Mouse (Mus musculus) heart, embryonic 13.5 days (tissue): Measurements from ENCODE around the gene Tbx15. TPM values are rescaled to one million over a fixed set of nuclear protein-coding genes. Genes with fewer than 3 reads are reported as not detected.
"Not testable (repeated sequence)": the region's sequence is repeated elsewhere in the genome, so short reads cannot be mapped to it uniquely, and the experiment has no call there.

Experiments
- ATAC-seq: fragments of 200-750 bp; cut with Nextera tagmentation; 2 replicates; pipeline ENCODE4 v1.8.0; 2017; ENCODE audit warnings: moderate TSS enrichment; ENCODE audit not compliant: insufficient number of reproducible peaks, low FRiP score, low TSS enrichment; ENCODE audit errors: extremely low read depth
- H3K27ac ChIP-seq: fragments of 300-500 bp; sonication (generic); replicated peaks from 2 replicates; pipeline ENCODE4 v1.5.1; 2015; ENCODE audit warnings: moderate library complexity, mild to moderate bottlenecking, inconsistent platforms
- H3K27me3 ChIP-seq: fragments of 300-500 bp; sonication (generic); replicated peaks from 2 replicates; pipeline ENCODE4 v1.6.1; 2015; ENCODE audit warnings: mild to moderate bottlenecking, inconsistent platforms
- H3K36me3 ChIP-seq: fragments of 300-500 bp; sonication (generic); 2 replicates; pipeline ENCODE4 v1.6.1; 2015; ENCODE audit warnings: mild to moderate bottlenecking, inconsistent platforms
- H3K4me1 ChIP-seq: fragments of 300-500 bp; sonication (generic); 2 replicates; pipeline ENCODE4 v1.6.1; 2015; ENCODE audit warnings: inconsistent platforms
- H3K4me2 ChIP-seq: fragments of 300-500 bp; sonication (generic); 2 replicates; pipeline ENCODE4 v1.6.1; 2015; ENCODE audit warnings: inconsistent platforms, mild to moderate bottlenecking, moderate library complexity
- H3K4me3 ChIP-seq: fragments of 300-500 bp; sonication (generic); 2 replicates; pipeline ENCODE4 v1.5.1; 2015; ENCODE audit warnings: moderate library complexity, mild to moderate bottlenecking, inconsistent platforms
- H3K9ac ChIP-seq: fragments of 300-500 bp; sonication (generic); 2 replicates; pipeline ENCODE4 v1.6.1; 2015; ENCODE audit warnings: inconsistent platforms, mild to moderate bottlenecking, moderate library complexity
- H3K9me3 ChIP-seq: fragments of 300-500 bp; sonication (generic); 2 replicates; pipeline ENCODE4 v1.6.1; 2016; ENCODE audit warnings: inconsistent platforms
- WGBS: fragments of 180-500 bp; shearing (Covaris S2); methylation state at CpG from one replicate; pipeline ENCODE4 v1.1.7; 2015; ENCODE audit warnings: mixed read lengths; 5-methylcytosine and 5-hydroxymethylcytosine counted together
- polyA plus RNA-seq: library from polyadenylated mRNA; unstranded; fragments of >200 nt; fragmentation: Nextera tagmentation; extraction: Ambion mirVana; gene quantifications from 2 replicates; pipeline ENCODE4 v1.2.1, GENCODE M21; 2015

The Tbx15 gene
- polyA plus RNA-seq, 1 experiment from 2014 or later, result 0.09 TPM

DNA sequence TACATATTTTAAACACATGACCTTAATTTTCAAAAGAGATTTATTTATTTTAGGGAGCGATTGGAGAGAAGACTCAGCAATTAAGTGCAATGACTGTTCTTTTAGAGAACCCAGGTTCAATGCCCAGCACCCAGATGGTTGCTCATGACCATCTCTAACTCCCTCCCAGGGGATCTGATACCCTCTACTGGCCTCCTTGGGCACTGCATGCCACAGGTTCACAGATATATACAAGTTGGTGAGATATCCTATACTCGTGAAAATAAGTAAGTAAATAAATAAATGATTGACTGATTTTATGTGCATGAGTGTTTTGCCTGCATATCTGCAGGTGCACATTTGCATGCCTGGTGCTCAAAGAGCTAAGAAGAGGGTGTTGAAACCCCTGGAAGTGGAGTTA lies 48.1 kb downstream of the Tbx15 start:
- Histone ChIP-seq H3K36me3 (no peaks in the 10 kb centered on the region), H3K9me3 (no peaks in the 10 kb centered on the region), H3K27ac (no peak overlapping the region), H3K4me1 (peaks cover 10% of the 10 kb centered on the region), H3K4me3 (no peak overlapping the region), H3K9ac (no peak overlapping the region), H3K27me3 (0 out of 2 replicates have a peak, but pooled peaks cover 4% of the 10 kb centered on the region), H3K4me2 (no peak overlapping the region)
- WGBS, result 33% methylated on average over 2 of the region's 2 CpGs
- ATAC-seq, result no peak

DNA sequence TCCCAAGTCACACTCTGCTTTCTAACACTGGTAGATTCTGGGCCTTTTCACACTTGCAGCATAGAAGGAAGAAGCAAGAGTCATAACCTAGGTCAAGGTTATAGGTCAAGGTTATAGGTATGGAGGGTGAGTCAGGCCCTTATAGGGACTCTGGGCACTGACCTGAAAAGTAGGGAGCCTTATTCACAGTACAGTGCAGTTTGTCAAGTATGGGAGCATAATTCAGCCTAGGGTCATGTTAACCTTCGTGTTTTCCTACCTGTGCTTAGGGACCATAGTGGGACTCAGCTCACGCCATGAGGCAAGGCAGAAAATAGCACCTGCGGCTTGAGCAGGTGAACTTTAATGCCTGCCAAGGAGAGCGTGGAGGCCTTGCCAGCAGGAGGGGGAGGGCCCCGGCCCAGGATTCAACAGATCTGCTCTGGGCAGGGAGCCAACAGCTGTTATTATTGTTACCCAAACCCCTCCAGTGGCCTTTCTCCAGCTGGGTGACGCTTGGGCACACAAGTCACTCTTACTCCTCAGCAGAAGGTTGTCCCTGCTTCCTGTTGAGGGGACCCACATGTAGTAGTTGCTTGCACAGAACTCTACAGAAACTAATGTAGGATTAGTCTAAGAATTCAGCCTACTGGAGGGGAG lies 50.0 kb downstream of the Tbx15 start:
- Histone ChIP-seq H3K9me3 (no peaks in the 10 kb centered on the region), H3K9ac (no peak overlapping the region), H3K36me3 (no peaks in the 10 kb centered on the region), H3K4me2 (no peak overlapping the region), H3K27ac (no peak overlapping the region), H3K27me3 (0 out of 2 replicates have a peak, but pooled peaks cover 4% of the 10 kb centered on the region), H3K4me3 (no peak overlapping the region), H3K4me1 (peaks cover 10% of the 10 kb centered on the region)
- ATAC-seq, result no peak
- 22% methylated on average over 6 of the region's 6 CpGs for WGBS

DNA sequence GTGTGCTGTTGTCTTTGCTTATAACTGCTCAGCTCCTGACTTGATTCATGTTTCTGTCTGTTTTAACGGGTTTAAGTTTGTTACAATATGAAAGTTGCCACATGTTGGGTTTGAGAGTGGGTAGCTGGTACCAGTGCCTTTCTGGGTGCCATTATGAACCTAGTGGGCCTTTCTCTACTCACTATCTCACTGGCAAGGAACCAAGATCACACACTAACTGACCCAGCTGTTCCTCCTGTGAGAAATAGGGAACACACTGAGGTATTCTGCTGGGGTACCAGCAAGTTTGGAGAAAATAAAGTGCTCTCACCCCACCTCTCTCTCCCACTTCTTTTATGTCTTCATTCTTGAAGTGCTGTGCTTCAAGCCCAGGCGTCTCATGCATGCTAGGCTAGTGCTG lies 50.7 kb downstream of the Tbx15 start:
- WGBS, result 65% methylated on average over 2 of the region's 2 CpGs

DNA sequence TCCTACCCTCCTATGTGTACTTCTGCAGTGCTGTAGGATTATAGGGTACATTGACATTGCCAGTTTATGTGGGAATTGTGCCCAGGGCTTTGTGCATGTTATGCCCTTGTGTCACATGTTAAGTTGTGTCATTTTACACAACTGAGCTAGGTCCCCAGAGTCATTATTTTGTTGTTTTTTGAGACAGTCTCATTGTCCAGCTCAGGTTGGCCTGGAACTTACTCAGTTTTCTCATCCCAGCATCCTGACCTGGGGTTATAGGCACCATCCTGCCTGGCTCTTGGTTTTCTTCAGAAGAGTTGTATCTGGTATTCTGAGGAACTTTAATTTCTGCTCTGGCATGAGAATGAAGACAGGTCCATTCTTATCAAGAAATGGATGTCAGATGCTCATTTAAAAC lies 51.2 kb downstream of the Tbx15 start:
- no peaks in the 10 kb centered on the region for H3K27me3 ChIP-seq

More for the DNA sequence above, 50.7 kb downstream of the Tbx15 start:
- Histone ChIP-seq H3K4me3 (no peak overlapping the region), H3K4me1 (peaks cover 10% of the 10 kb centered on the region), H3K27ac (no peak overlapping the region), H3K27me3 (no peaks in the 10 kb centered on the region), H3K4me2 (no peak overlapping the region), H3K36me3 (no peaks in the 10 kb centered on the region), H3K9me3 (no peaks in the 10 kb centered on the region), H3K9ac (no peak overlapping the region)
- ATAC-seq, result no peak

DNA sequence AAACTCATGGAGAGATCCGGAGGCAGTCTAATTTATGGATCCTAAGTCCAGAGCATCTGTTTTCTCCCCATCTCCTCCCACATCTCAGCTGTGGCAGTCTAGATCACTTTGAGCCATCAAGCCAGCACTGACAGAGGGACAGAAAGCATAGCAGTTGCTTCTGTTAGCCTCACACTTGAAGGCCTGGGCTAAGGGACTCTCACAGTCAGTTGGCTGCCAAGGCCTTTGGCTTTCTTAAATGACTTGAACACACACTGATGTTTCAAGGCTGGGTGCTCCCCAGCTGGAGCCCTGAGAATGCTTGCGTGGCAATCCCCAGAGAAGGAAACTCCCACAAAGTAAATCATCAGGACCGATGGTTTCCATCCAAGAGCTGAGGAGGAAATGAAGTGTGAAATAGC lies 52.4 kb downstream of the Tbx15 start:
- Histone ChIP-seq H3K4me2 (no peak overlapping the region), H3K9me3 (no peaks in the 10 kb centered on the region), H3K4me1 (peaks cover 10% of the 10 kb centered on the region), H3K4me3 (no peak overlapping the region), H3K27me3 (no peaks in the 10 kb centered on the region), H3K9ac (no peak overlapping the region), H3K27ac (no peak overlapping the region), H3K36me3 (no peaks in the 10 kb centered on the region)
- WGBS, result 68% methylated on average over 3 of the region's 3 CpGs
- ATAC-seq, result no peak

More for the DNA sequence above, 51.2 kb downstream of the Tbx15 start:
- Histone ChIP-seq H3K4me1 (peaks cover 10% of the 10 kb centered on the region), H3K27ac (no peak overlapping the region), H3K4me2 (no peak overlapping the region), H3K9me3 (no peaks in the 10 kb centered on the region), H3K4me3 (no peak overlapping the region), H3K9ac (no peak overlapping the region), H3K36me3 (no peaks in the 10 kb centered on the region)
- ATAC-seq, result no peak

DNA sequence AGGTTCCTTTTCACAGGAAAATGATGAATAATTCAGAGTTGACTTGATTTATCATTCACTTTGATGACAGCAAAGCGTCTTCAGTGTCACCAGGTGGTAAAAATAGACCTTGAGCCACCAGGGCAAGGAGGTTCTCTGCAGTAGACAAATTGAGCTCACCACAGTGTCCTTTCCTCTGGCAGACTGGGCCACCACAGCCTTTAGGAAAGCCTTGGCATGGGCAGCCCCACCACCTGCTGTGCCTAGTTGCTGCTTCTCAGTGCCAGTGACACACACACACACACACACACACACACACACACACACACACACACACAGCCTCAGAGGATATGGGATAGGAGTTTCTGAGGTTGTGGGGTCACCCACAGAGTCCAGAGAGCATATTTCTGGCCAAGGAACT lies 54.0 kb downstream of the Tbx15 start:
- not testable (repeated sequence) for H3K4me1 ChIP-seq, H3K4me3 ChIP-seq, ATAC-seq, H3K9me3 ChIP-seq, H3K4me2 ChIP-seq, H3K36me3 ChIP-seq, H3K27ac ChIP-seq, H3K27me3 ChIP-seq, H3K9ac ChIP-seq
- WGBS, result 48% methylated on average over 1 of the region's 1 CpGs

DNA sequence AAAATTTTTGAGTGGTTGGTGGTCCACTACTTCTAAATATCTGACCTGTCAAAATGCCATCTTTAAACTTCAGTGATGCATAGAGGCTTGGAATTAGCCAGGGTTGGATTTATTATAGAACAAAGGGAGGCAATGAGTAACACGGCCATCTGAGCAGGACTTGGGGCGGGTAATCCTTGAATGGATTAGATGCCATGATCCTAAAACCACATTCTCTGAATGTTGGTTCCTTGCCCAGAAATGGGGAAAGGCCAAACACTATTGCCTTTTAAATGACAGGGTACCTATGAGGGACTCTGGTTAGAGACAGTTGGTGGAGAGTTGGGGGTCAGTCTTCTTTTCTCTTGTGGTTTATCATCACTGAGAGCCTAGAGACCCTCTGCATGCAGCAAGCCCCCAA lies 55.1 kb downstream of the Tbx15 start:
- Histone ChIP-seq H3K27me3 (no peaks in the 10 kb centered on the region), H3K4me1 (peaks cover 5% of the 10 kb centered on the region), H3K4me3 (no peak overlapping the region), H3K36me3 (no peaks in the 10 kb centered on the region), H3K27ac (no peak overlapping the region), H3K4me2 (no peak overlapping the region), H3K9me3 (no peaks in the 10 kb centered on the region), H3K9ac (no peak overlapping the region)
- ATAC-seq, result no peak
- WGBS, result 81% methylated on average over 2 of the region's 2 CpGs

DNA sequence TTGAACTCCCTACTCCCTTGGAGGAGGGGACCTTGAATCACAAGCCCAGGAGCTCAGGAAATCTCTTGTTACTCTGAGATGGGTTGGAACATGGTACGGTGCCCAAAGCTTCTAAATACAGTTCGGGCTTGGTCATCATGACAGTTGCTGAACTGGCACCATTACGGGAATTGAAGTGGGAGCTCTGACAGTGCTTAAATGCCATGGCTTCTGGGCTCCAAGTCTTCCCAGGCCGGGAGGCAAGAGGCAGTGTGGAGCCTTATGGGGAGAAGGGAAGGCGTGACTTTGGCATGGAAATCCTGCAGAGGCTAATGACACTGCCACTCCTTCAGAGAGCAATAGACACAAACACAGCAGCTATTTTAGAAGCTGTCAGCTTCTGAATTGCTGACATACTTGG lies 56.0 kb downstream of the Tbx15 start:
- Histone ChIP-seq H3K9ac (no peak overlapping the region), H3K27me3 (no peaks in the 10 kb centered on the region), H3K4me2 (no peak overlapping the region), H3K4me1 (no peaks in the 10 kb centered on the region), H3K36me3 (no peaks in the 10 kb centered on the region), H3K4me3 (no peak overlapping the region), H3K27ac (no peak overlapping the region), H3K9me3 (no peaks in the 10 kb centered on the region)
- 69% methylated on average over 5 of the region's 5 CpGs for WGBS
- no peak for ATAC-seq

DNA sequence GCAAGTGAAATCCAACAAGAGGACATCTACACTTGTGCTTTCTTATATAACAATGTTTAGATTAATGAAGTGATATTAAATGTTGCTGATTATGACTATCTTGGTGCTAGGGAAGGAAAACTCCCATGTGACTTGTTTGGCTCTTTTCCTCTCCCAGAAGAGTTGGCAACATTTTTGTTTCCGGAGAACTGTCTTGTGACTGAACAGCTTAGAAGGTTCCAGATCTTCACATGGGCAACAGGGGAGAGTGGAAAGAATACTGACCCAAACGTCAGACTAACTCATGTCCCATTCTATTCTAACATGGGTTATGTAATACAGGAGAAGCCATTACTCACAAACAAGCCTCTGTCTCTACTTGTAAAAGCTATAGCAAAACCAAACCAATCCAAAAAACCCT lies 60.7 kb downstream of the Tbx15 start:
- 79% methylated on average over 2 of the region's 2 CpGs for WGBS

DNA sequence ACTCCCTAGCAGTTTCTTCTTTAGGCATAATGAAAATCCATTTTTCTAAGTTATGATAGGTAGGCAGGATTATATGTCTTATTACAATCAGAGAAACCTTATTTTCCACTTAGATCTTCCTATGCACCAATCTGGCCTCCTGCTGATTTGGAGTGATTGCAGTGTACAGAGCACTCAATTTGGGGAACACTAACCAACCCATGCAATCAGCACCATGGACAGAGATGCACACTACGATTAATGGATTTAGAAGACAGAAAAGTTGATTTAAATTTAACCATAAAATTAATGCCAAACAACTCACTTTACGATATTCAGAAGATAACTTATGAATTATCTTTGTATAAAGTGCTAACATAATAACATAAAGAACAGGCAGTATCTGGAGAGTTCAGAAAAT lies 70.7 kb downstream of the Tbx15 start:
- WGBS, result 42% methylated on average over 2 of the region's 2 CpGs
- H3K9me3 ChIP-seq, result no peaks in the 10 kb centered on the region
- no peak overlapping the region for H3K4me2 ChIP-seq
- H3K27me3 ChIP-seq, result no peaks in the 10 kb centered on the region
- no peak overlapping the region for H3K4me3 ChIP-seq
- H3K4me1 ChIP-seq, result no peaks in the 10 kb centered on the region
- no peak overlapping the region for H3K27ac ChIP-seq
- H3K36me3 ChIP-seq, result no peaks in the 10 kb centered on the region
- no peak overlapping the region for H3K9ac ChIP-seq
- ATAC-seq, result no peak

More for the DNA sequence above, 60.7 kb downstream of the Tbx15 start:
- H3K36me3 ChIP-seq, result no peaks in the 10 kb centered on the region
- H3K4me3 ChIP-seq, result no peak overlapping the region
- no peaks in the 10 kb centered on the region for H3K9me3 ChIP-seq
- no peaks in the 10 kb centered on the region for H3K4me1 ChIP-seq
- no peak overlapping the region for H3K9ac ChIP-seq
- no peaks in the 10 kb centered on the region for H3K27me3 ChIP-seq
- ATAC-seq, result no peak
- no peak overlapping the region for H3K4me2 ChIP-seq
- no peak overlapping the region for H3K27ac ChIP-seq

DNA sequence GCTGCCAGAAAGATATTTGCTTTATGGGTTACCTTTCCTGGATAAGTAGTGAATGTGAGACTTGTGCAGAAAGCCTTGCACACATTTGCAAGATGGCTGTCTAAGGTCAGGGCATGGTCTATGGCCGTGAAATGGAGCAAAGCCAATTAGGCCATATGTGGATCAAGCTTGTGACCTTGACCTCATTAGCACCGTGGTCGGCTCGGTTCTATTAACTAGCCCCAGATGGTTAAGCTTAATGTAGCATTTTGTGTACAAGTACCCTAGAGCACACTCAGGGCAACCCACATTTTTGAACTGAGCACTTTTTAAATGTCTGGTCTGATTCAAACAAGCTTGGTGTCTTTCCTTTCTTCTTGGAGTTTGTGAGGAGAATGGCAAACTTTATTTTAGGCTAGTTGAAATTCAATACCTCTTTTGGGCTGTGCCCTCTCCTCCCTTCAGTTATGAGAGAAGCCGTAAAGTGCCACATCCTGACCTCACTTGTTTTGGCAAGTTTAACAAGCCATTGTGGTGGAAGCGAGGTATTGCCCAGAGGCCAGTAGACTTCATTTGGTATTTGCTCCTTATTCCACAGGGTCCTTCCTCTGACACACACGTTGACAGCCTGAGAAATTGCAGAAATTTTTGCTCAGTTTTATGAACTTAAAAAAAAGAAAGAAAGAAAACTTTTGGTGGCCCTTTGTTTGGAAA lies 71.9 kb downstream of the Tbx15 start:
- Histone ChIP-seq H3K4me1 (no peaks in the 10 kb centered on the region), H3K9ac (no peak overlapping the region), H3K27me3 (no peaks in the 10 kb centered on the region), H3K9me3 (no peaks in the 10 kb centered on the region), H3K27ac (no peak overlapping the region), H3K36me3 (no peaks in the 10 kb centered on the region), H3K4me3 (no peak overlapping the region), H3K4me2 (no peak overlapping the region)
- WGBS, result 65% methylated on average over 7 of the region's 7 CpGs
- ATAC-seq, result no peak

DNA sequence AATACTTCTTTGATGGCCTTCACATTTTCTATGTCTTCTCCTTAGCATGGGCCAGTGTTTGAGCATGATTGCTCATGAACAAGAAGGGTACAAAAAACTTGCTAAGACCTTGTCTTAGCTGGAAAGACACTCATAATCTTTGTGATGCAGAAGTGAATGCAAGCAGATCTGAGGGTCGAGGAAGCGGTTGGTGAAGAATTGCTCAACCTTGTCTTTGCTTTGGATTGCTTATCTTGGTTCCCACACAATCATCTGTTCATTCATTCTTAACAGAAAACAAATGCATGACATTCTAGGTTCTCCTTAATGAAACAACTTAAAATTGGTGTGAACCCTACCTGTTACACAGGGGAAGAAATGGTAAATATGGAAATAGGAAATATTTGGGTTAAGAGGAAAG lies 82.2 kb downstream of the Tbx15 start:
- ATAC-seq, result no peak
- no peak overlapping the region for H3K27ac ChIP-seq
- no peaks in the 10 kb centered on the region for H3K9me3 ChIP-seq
- WGBS, result 86% methylated on average over 2 of the region's 2 CpGs
- no peaks in the 10 kb centered on the region for H3K36me3 ChIP-seq
- H3K4me3 ChIP-seq, result no peak overlapping the region
- H3K9ac ChIP-seq, result no peak overlapping the region
- no peaks in the 10 kb centered on the region for H3K4me1 ChIP-seq
- no peaks in the 10 kb centered on the region for H3K27me3 ChIP-seq
- H3K4me2 ChIP-seq, result no peak overlapping the region
